25 mouse cellular contexts compared by ENCODE assay signal in genomic region chr12:44947823-44948222, GRCm38 (mm10).
DNase-seq lines count a peak whose midpoint lies in the region; ATAC-seq and TF ChIP-seq lines count a peak whose summit lies in the region.
"Had no signal": no experiment of that assay in that cellular context is flagged by ENCODE, and none has a peak within 500 bp of the region (broad histone marks: within the 10 kb centered on the region; RNA-seq: fewer than 3 reads in every experiment).

No protein-coding gene starts in this region.

- 0 out of 2 replicates have a peak, but pooled peaks cover 3% of the 10 kb centered on the region for H3K4me1 ChIP-seq in heart, postnatal 0 days (ENCODE audit: control insufficient read depth, insufficient read depth)
- H3K4me1 ChIP-seq in midbrain, embryonic 11.5 days (ENCODE audit: control insufficient read depth, insufficient read depth, low read length): no peaks in the 10 kb centered on the region
- no peaks in the 10 kb centered on the region for H3K4me1 ChIP-seq in midbrain, embryonic 14.5 days (ENCODE audit: control insufficient read depth, insufficient read depth, low read length)
- H3K4me1 ChIP-seq: embryonic facial prominence, embryonic 12.5 days; hindbrain, embryonic 10.5 days; hindbrain, embryonic 13.5 days; intestine, embryonic 15.5 days had no signal

- no peak overlapping the region for H3K4me2 ChIP-seq in heart, postnatal 0 days (ENCODE audit: low read depth, low read length)
- no peak overlapping the region for H3K4me2 ChIP-seq in midbrain, embryonic 11.5 days
- H3K4me2 ChIP-seq in midbrain, embryonic 14.5 days (ENCODE audit: low read length): no peak overlapping the region
- H3K4me2 ChIP-seq: embryonic facial prominence, embryonic 12.5 days; heart, embryonic 13.5 days; hindbrain, embryonic 13.5 days; intestine, embryonic 15.5 days had no signal

- H3K27me3 ChIP-seq in heart, postnatal 0 days (ENCODE audit: control insufficient read depth, insufficient read depth, low read length): no peaks in the 10 kb centered on the region
- H3K27me3 ChIP-seq in midbrain, embryonic 11.5 days (ENCODE audit: control insufficient read depth, insufficient read depth, low read length): no peaks in the 10 kb centered on the region
- no peaks in the 10 kb centered on the region for H3K27me3 ChIP-seq in midbrain, embryonic 14.5 days (ENCODE audit: control insufficient read depth, insufficient read depth, low read length)
- H3K27me3 ChIP-seq: embryonic facial prominence, embryonic 12.5 days; heart, embryonic 13.5 days; hindbrain, embryonic 13.5 days; intestine, embryonic 15.5 days had no signal

- no peak overlapping the region for H3K9ac ChIP-seq in heart, postnatal 0 days (replicated peaks; ENCODE audit: low read depth, low read length)
- no peak overlapping the region for H3K9ac ChIP-seq in midbrain, embryonic 11.5 days (ENCODE audit: low read length)
- no peak overlapping the region for H3K9ac ChIP-seq in midbrain, embryonic 14.5 days (replicated peaks; ENCODE audit: low read length)
- H3K9ac ChIP-seq: embryonic facial prominence, embryonic 12.5 days; forebrain, postnatal 0 days; heart, embryonic 13.5 days; hindbrain, embryonic 13.5 days; intestine, embryonic 15.5 days had no signal

- WGBS in heart, postnatal 0 days: 74% methylated on average over 5 of the region's 5 CpGs
- 85% methylated on average over 5 of the region's 5 CpGs for WGBS in midbrain, embryonic 11.5 days
- WGBS in midbrain, embryonic 14.5 days: 90% methylated on average over 5 of the region's 5 CpGs

- no peak for TF ChIP-seq EP300 in heart, postnatal 0 days (IDR thresholded peaks at IDR 0.05; ENCODE audit: low read depth)

- no peaks in the 10 kb centered on the region for H3K36me3 ChIP-seq in heart, postnatal 0 days (replicated peaks; ENCODE audit: control insufficient read depth, insufficient read depth, low read length)
- H3K36me3 ChIP-seq in midbrain, embryonic 11.5 days (ENCODE audit: control insufficient read depth, insufficient read depth, low read length): no peaks in the 10 kb centered on the region
- no peaks in the 10 kb centered on the region for H3K36me3 ChIP-seq in midbrain, embryonic 14.5 days (ENCODE audit: control insufficient read depth, insufficient read depth, low read length)
- H3K36me3 ChIP-seq: embryonic facial prominence, embryonic 12.5 days; heart, embryonic 13.5 days; hindbrain, embryonic 10.5 days; hindbrain, embryonic 13.5 days; intestine, embryonic 15.5 days had no signal

- H3K9me3 ChIP-seq in heart, postnatal 0 days (replicated peaks; ENCODE audit: control insufficient read depth, low read length): no peaks in the 10 kb centered on the region
- no peaks in the 10 kb centered on the region for H3K9me3 ChIP-seq in midbrain, embryonic 11.5 days (ENCODE audit: control insufficient read depth, low read length)
- H3K9me3 ChIP-seq in midbrain, embryonic 14.5 days (ENCODE audit: control insufficient read depth, low read length): no peaks in the 10 kb centered on the region
- H3K9me3 ChIP-seq: embryonic facial prominence, embryonic 12.5 days; hindbrain, embryonic 10.5 days; hindbrain, embryonic 13.5 days; intestine, embryonic 15.5 days had no signal

- intact Hi-C loops in heart, postnatal 14 days (cut with DNase I): no loop called here

- H3K27ac ChIP-seq in heart, postnatal 0 days (ENCODE audit: low read depth): no peak overlapping the region
- no peak overlapping the region for H3K27ac ChIP-seq in midbrain, embryonic 11.5 days (ENCODE audit: low read depth, low read length)
- no peak overlapping the region for H3K27ac ChIP-seq in midbrain, embryonic 14.5 days (replicated peaks; ENCODE audit: low read depth, low read length)
- H3K27ac ChIP-seq: embryonic facial prominence, embryonic 12.5 days; gastrocnemius, adult 2 months; heart, embryonic 13.5 days; hindbrain, embryonic 10.5 days; hindbrain, embryonic 13.5 days; intestine, embryonic 15.5 days had no signal

- ATAC-seq in heart, postnatal 0 days (ENCODE audit: insufficient read depth, low read depth): no peak
- ATAC-seq in midbrain, embryonic 11.5 days (ENCODE audit: low FRiP score): no peak
- ATAC-seq in midbrain, embryonic 14.5 days (ENCODE audit: low FRiP score, low TSS enrichment): no peak
- ATAC-seq: CD4-positive, CD25-positive, alpha-beta regulatory T cell, adult 4 months; forebrain, embryonic 14.5 days; forebrain, postnatal 0 days; hindbrain, embryonic 16.5 days; intestine, embryonic 15.5 days had no signal

- H3K4me3 ChIP-seq in heart, postnatal 0 days (ENCODE audit: low read depth, low read length): no peak overlapping the region
- no peak overlapping the region for H3K4me3 ChIP-seq in midbrain, embryonic 11.5 days (ENCODE audit: low read depth, low read length)
- no peak overlapping the region for H3K4me3 ChIP-seq in midbrain, embryonic 14.5 days (replicated peaks; ENCODE audit: low read depth, low read length)
- H3K4me3 ChIP-seq: embryonic facial prominence, embryonic 12.5 days; gastrocnemius, adult 2 months; heart, embryonic 13.5 days; hindbrain, embryonic 10.5 days; hindbrain, embryonic 13.5 days; intestine, embryonic 15.5 days had no signal

- peak; percentile 4 for DNase-seq in heart, postnatal 0 days (ENCODE audit: low spot score)
- no peak for DNase-seq in heart, postnatal 14 days
- DNase-seq in layer of hippocampus, adult 9-11 months: peak; percentile 12
- DNase-seq in layer of hippocampus, postnatal 36 days: no peak
- DNase-seq in midbrain, embryonic 11.5 days (ENCODE audit: low spot score, missing footprints): peak; percentile 45
- no peak for DNase-seq in midbrain, embryonic 14.5 days
- DNase-seq in embryo, embryonic 10 days (ENCODE audit: low spot score): no peak
- DNase-seq: adrenal gland, adult 2 months; adrenal gland, postnatal 14 days; cerebellum, adult 11-12 months; cerebellum, adult 8-10 months; cerebellum, postnatal 10 days; cerebellum, postnatal 36 days; forebrain, postnatal 0 days; gastrocnemius, adult 2 months; gastrocnemius, postnatal 14 days; heart, postnatal 36 days had no signal

- TF ChIP-seq CTCF in heart, postnatal 0 days (IDR thresholded peaks at IDR 0.05; ENCODE audit: low read depth): no peak

Comparison
In these comparisons a context has a peak if more than half of its experiments do, and no peak if none do; other contexts are left out.
1. DNase-seq: peak in heart, postnatal 0 days (single experiment), layer of hippocampus, adult 9-11 months (single experiment) and midbrain, embryonic 11.5 days (single experiment); none in heart, postnatal 14 days (0 of 2), layer of hippocampus, postnatal 36 days (0 of 2), midbrain, embryonic 14.5 days (single experiment) and embryo, embryonic 10 days (single experiment).